Mouse (Mus musculus) kidney, adult 2 months (tissue): Measurements from ENCODE around the gene Pxn.

ENCODE experiments used
- CTCF ChIP-seq: fragments of 200-500 bp; conservative IDR thresholded peaks from 2 replicates; pipeline ENCODE4 v1.5.1; 2011; ENCODE audit warnings: low read depth, mild to moderate bottlenecking, control low read depth, low read length, moderate library complexity, mixed read lengths; ENCODE audit not compliant: insufficient read depth, insufficient read length
- POLR2A ChIP-seq: fragments of 200-500 bp; IDR thresholded peaks from one replicate; pipeline ENCODE4 v1.6.1; 2011; ENCODE audit warnings: low read depth, low read length, control low read depth

DNA sequence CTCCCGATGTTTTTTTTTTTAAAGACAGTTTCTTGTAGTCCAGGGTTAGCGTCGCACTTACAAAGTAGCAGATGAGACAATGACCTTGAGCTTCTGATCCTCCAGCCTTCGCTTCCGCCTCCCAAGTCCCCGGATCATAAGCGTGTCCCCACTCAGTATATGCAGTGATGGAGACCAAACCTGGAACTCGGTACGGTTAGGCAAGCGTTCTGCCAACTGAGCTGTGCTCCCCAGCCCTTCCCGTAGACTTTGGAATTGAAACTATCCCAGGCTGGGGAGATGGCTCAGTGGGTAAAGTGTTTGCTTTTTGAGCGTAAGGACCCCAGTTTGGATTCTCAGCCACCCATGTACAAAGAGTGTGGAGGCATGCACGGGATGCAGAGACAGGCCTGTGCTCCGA lies 6.8 kb downstream of the Pxn start:
- TF ChIP-seq POLR2A (no peak), CTCF (no peak)
